Mouse (Mus musculus) liver, postnatal 0 days (tissue): Measurements from ENCODE around the gene Mapkbp1. TPM values are rescaled to one million over a fixed set of nuclear protein-coding genes. Genes with fewer than 3 reads are reported as not detected.

ENCODE experiments used
- ATAC-seq: fragments of 200-750 bp; cut with Nextera tagmentation; 2 replicates; pipeline ENCODE4 v1.8.0; 2017; ENCODE audit warnings: mild to moderate bottlenecking, moderate library complexity
- DNase-seq: peaks from one replicate; pipeline ENCODE4 v3.0.0-alpha.2; 2016
- H3K27ac ChIP-seq: fragments of 300-500 bp; sonication (generic); 2 replicates; pipeline ENCODE4 v1.5.1; 2014; ENCODE audit warnings: antibody characterized with exemption, moderate library complexity, mild to moderate bottlenecking, low read depth
- H3K27me3 ChIP-seq: fragments of 300-500 bp; sonication (generic); 2 replicates; pipeline ENCODE4 v1.6.1; 2014; ENCODE audit warnings: low read length, control low read depth, mixed read lengths; ENCODE audit not compliant: insufficient read depth
- H3K36me3 ChIP-seq: fragments of 300-500 bp; sonication (generic); replicated peaks from 2 replicates; pipeline ENCODE4 v1.6.1; 2014; ENCODE audit warnings: mild to moderate bottlenecking, control low read depth, low read length, moderate library complexity, mixed read lengths; ENCODE audit not compliant: insufficient read depth
- H3K4me1 ChIP-seq: fragments of 300-500 bp; sonication (generic); 2 replicates; pipeline ENCODE4 v1.6.1; 2014; ENCODE audit warnings: antibody characterized with exemption, mild to moderate bottlenecking, control low read depth; ENCODE audit not compliant: insufficient read depth
- H3K4me2 ChIP-seq: fragments of 300-500 bp; sonication (generic); 2 replicates; pipeline ENCODE4 v1.6.1; 2014; ENCODE audit warnings: low read depth, mild to moderate bottlenecking, low read length, moderate library complexity, mixed read lengths
- H3K4me3 ChIP-seq: fragments of 300-500 bp; sonication (generic); 2 replicates; pipeline ENCODE4 v1.5.1; 2014; ENCODE audit warnings: low read depth, low read length
- H3K9ac ChIP-seq: fragments of 300-500 bp; sonication (generic); replicated peaks from 2 replicates; pipeline ENCODE4 v1.6.1; 2014; ENCODE audit warnings: mild to moderate bottlenecking, moderate library complexity
- H3K9me3 ChIP-seq: fragments of 300-500 bp; sonication (generic); 2 replicates; pipeline ENCODE4 v1.6.1; 2016; ENCODE audit warnings: mild to moderate bottlenecking, control low read depth, low read length, mixed read lengths
- CTCF ChIP-seq: sonication (generic); IDR thresholded peaks from 2 replicates; pipeline ENCODE4 v1.5.1; 2016; ENCODE audit warnings: antibody characterized with exemption, low read depth
- EP300 ChIP-seq: IDR thresholded peaks from 2 replicates; pipeline ENCODE4 v1.6.1; 2016; ENCODE audit warnings: antibody characterized with exemption, low read depth, mild to moderate bottlenecking
- WGBS: fragments of 180-500 bp; shearing (Covaris S2); extraction: QIAGEN DNeasy Blood & Tissue Kit; methylation state at CpG from one replicate; pipeline ENCODE4 v1.1.7; 2014; ENCODE audit not compliant: insufficient replicate concordance; 5-methylcytosine and 5-hydroxymethylcytosine counted together
- polyA plus RNA-seq: library from polyadenylated mRNA; unstranded; fragments of >200 nt; fragmentation: Nextera tagmentation; extraction: Ambion mirVana; gene quantifications from 2 replicates; pipeline ENCODE4 v1.2.1, GENCODE M21; 2015

Mapkbp1 gene
- polyA plus RNA-seq, 1 experiment from 2014 or later: 0.27 TPM

DNA sequence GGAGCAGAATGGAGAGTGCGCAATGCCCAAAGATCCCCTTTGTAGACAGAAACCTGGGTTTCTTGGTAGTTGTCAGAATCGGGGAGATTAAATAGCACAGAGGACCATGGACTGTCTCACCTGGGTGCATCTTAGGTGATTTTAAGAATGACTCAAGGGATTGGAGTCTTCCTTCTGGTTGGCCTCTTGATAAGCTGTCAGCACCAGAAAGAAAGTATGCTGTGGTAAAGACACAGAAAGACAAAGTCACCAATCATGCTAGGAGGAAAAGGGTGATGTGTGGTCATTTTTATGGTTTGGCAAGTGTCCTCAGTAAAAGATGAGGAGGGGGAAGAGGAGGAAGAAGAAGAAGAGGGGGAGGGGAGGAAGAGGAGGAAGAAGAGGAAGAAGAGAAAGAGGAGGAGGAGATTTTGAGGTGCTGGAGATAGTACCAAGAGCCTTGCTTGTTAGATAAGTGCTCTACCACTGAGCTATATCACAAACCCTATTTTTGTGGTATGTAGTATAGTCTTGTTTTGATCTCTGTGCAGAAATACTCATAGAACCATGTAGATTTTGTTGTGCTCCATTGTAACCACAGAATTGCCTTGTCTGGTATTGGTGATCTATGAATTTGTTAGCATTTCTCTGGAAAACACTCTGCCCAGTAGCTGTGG is 41.5 kb downstream of the Mapkbp1 start:
- Histone ChIP-seq H3K4me3 (no peak overlapping the region), H3K27ac (no peak overlapping the region), H3K4me1 (no peaks in the 10 kb centered on the region), H3K36me3 (peaks cover 7% of the 10 kb centered on the region; the same call in 1 of the 2 replicates), H3K9me3 (no peaks in the 10 kb centered on the region), H3K4me2 (no peak overlapping the region), H3K9ac (no peak overlapping the region), H3K27me3 (no peaks in the 10 kb centered on the region)
- TF ChIP-seq EP300 (no peak), CTCF (no peak)
- DNase-seq (no peak), ATAC-seq (no peak)
- 89% methylated on average over 2 of the region's 2 CpGs for WGBS

DNA sequence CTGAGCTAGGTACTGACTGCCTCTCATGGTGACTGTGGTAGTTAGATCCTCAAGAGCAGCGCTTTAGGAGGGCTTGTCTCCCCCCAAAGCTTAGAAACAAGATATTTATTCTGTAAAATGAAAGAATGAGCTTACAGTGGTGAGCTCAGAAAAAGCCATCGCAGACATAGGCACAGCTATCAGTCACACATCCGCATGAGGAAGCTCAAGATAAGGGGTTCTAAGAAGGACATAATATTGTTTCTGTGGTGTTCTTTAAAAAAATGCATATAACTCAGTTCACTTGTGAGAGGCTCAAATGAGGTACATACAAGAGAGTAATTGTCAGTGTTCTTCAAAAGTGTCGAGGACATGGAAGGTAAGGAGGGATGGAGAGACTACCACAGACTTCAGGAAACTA is 43.4 kb downstream of the Mapkbp1 start:
- peaks cover 7% of the 10 kb centered on the region; the same call in 1 of the 2 replicates for H3K36me3 ChIP-seq
- no peak overlapping the region for H3K4me3 ChIP-seq
- no peaks in the 10 kb centered on the region for H3K27me3 ChIP-seq
- H3K27ac ChIP-seq: no peak overlapping the region
- ATAC-seq: no peak
- H3K9ac ChIP-seq: no peak overlapping the region
- TF ChIP-seq CTCF: no peak
- no peak for TF ChIP-seq EP300
- 0 out of 2 replicates have a peak overlapping the region, but pooled peaks have one; percentile 9 for H3K4me2 ChIP-seq
- 60% methylated on average over 4 of the region's 4 CpGs for WGBS
- H3K4me1 ChIP-seq: no peaks in the 10 kb centered on the region
- DNase-seq: no peak
- no peaks in the 10 kb centered on the region for H3K9me3 ChIP-seq

DNA sequence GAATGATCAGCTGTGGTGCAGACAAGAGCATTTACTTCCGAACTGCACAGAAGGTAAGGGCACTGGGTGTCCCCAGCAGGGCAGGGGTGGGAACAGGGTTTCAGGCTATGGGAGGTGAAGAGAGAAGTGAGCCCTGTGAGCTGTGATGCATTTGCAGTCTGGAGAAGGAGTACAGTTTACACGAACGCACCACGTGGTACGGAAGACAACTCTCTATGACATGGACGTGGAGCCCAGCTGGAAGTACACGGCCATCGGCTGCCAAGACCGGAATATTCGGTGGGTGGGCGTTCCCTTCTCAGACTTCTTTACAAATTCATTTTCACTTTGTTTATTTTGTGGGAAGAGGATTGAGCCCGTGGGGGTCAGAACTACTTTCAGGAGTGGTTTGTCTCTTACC is 45.1 kb downstream of the Mapkbp1 start:
- Histone ChIP-seq H3K9me3 (no peaks in the 10 kb centered on the region), H3K4me3 (no peak overlapping the region), H3K4me2 (no peak overlapping the region), H3K36me3 (peaks cover 19% of the 10 kb centered on the region), H3K27ac (no peak overlapping the region), H3K27me3 (no peaks in the 10 kb centered on the region), H3K4me1 (no peaks in the 10 kb centered on the region), H3K9ac (no peak overlapping the region)
- ATAC-seq (no peak), DNase-seq (no peak)
- TF ChIP-seq CTCF (no peak), EP300 (no peak)
- 90% methylated on average over 12 of the region's 12 CpGs for WGBS

DNA sequence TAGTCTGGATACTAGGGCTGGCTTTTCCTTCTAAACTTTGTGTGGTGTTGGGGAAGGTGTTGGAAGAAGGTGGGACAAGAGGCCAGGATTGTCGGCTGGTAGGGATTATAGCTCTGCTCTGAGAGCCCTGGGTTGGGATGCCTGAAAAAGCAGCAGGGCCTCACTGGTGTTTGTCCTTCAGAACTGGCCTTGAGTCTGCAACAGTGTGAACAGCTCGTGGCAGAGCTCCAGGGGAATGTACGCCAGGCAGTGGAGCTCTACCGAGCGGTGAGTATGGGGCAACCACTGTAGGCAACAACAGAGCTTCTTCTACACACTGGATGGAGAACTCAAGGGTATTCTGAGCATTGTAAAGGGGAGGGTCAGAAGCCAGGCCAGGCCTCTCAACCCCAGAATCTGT is 51.8 kb downstream of the Mapkbp1 start:
- 67% methylated on average over 5 of the region's 5 CpGs for WGBS
- no peaks in the 10 kb centered on the region for H3K27me3 ChIP-seq
- no peak overlapping the region for H3K4me2 ChIP-seq
- no peaks in the 10 kb centered on the region for H3K9me3 ChIP-seq
- no peak for DNase-seq
- H3K9ac ChIP-seq: no peak overlapping the region
- no peak overlapping the region for H3K27ac ChIP-seq
- TF ChIP-seq CTCF (no peak), EP300 (no peak)
- H3K4me1 ChIP-seq: peaks cover 12% of the 10 kb centered on the region
- no peak overlapping the region for H3K4me3 ChIP-seq
- ATAC-seq: no peak
- H3K36me3 ChIP-seq: peaks cover 19% of the 10 kb centered on the region

DNA sequence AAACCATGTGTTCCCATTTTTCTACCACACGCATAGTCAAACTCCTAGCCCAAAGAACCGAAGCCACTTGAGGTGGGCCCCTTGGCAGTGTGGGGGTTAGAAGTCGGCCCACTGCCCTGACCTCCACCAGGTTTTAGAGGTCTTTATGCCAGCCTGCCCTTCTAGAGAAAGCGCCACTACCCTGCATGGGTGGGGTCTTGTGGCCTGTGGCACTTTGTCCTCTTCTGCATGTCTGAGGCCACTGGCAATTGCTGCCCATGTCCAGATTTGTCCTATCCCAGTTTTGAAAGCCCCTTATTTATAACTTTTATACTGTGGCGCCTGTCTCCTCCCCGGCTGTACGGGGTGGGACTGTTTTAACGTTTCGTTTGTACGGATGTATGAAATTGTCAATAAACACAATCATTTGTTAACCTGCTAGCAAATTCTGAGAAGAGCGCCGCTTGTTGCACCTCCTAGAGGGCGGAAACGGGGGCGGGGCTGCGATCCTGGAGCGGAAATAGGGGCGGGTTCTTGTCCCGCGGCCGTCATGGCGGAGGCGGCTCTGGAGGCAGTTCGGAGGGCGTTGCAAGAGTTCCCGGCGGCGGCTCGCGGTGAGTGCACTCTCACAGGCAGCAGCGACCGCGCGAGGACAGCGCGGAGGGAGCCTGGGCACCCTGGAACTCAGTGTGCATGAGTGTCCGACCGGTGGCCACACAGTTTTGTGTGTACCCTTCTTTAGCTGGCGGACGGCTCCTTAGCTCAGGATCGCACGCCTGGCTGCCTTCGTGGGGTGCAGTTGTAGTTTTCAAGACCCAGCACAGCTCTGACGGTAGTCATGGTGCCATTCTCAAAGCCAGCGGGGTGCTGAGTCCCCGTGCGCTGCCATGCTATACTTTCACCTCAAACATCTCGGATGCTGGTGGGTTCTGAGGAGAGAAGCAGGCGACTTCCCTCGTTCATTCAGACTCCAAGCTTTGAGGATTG is 54.8 kb downstream of the Mapkbp1 start, which contains the start of the genes Jmjd7 and Gm28042:
Jmjd7 (plus strand) TSS at position 500 of the 966 bp plus-strand sequence.
Gm28042 (plus strand) TSS at position 510 of the 966 bp plus-strand sequence.
- peak within 1 kb of the TSS; percentile 83 for H3K27ac ChIP-seq
- WGBS: 6% methylated on average over 50 of the region's 50 CpGs
- H3K36me3 ChIP-seq: peaks cover 10% of the 10 kb centered on the region
- peaks cover 12% of the 10 kb centered on the region for H3K4me1 ChIP-seq
- no peaks in the 10 kb centered on the region for H3K9me3 ChIP-seq
- peak; percentile 96 for DNase-seq
- peak within 1 kb of the TSS; percentile 98 for H3K4me2 ChIP-seq
- H3K27me3 ChIP-seq: no peaks in the 10 kb centered on the region
- TF ChIP-seq CTCF (peak; percentile 30), EP300 (no peak; the same call in 1 of the 2 replicates)
- peak; percentile 94 for ATAC-seq
- peak within 1 kb of the TSS; percentile 83 for H3K9ac ChIP-seq
- peak within 1 kb of the TSS; percentile 72 for H3K4me3 ChIP-seq

DNA sequence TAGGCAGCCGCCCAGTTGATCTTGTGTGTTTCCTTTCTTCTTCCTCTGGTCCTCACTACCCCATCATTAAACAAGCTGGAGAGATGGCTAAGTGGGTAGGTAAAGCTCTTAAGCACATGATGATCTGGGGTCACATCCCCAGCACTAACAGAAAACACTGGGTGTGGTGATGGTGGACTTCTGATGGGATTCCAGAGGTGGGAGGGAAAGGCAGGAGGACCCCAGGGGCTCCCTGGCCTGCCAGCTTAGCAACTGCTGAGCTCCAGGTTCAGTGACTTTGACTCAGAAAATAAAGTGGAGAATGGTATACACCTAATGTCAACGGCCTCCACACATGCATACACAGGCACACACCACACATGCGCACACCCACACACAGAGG is 55.4 kb downstream of the Mapkbp1 start:
- Histone ChIP-seq H3K36me3 (peaks cover 5% of the 10 kb centered on the region), H3K4me1 (peaks cover 12% of the 10 kb centered on the region), H3K27ac (peak overlapping the region; percentile 83; the same call in 1 of the 2 replicates), H3K4me2 (peak overlapping the region; percentile 98), H3K4me3 (peak overlapping the region; percentile 72), H3K9me3 (no peaks in the 10 kb centered on the region), H3K9ac (peak overlapping the region; percentile 83), H3K27me3 (no peaks in the 10 kb centered on the region)
- WGBS: 42% methylated on average over 3 of the region's 3 CpGs
- TF ChIP-seq CTCF (no peak), EP300 (no peak)
- ATAC-seq: no peak
- DNase-seq: no peak
